Mouse (Mus musculus) inflammation-experienced regulatory T-cells, adult 6 months (primary cell): ENCODE measurements around the gene Folr2. TPM values are rescaled to one million over a fixed set of nuclear protein-coding genes. Genes with fewer than 3 reads are reported as not detected.

Experiments used
- ATAC-seq: one replicate; pipeline ENCODE4 v1.8.0; 2017
- polyA plus RNA-seq, 3 experiments: library from polyadenylated mRNA; unstranded; fragments of 100-300 nt; shearing (Covaris generic); gene quantifications; one replicate each; pipeline ENCODE4 v1.2.1; 2017

The Folr2 gene
- polyA plus RNA-seq, 3 experiments from 2014 or later, result not detected

GRCm38 (mm10) chr7:101866491-101867265 lies 9.7 kb upstream of the Folr2 start:
- ATAC-seq, result no peak

GRCm38 (mm10) chr7:101863415-101863814 lies 6.4 kb upstream of the Folr2 start, which contains the start of gene Anapc15:
TSS of gene Anapc15 (plus strand) at chr7:101863715.
- no peak for ATAC-seq

- no peak for ATAC-seq
Observed at GRCm38 (mm10) chr7:101862291-101862690, 5.3 kb upstream of the Folr2 start.

GRCm38 (mm10) chr7:101860978-101861377 lies 4.0 kb upstream of the Folr2 start:
- ATAC-seq, result no peak

GRCm38 (mm10) chr7:101858362-101858761 lies 1.4 kb upstream of the Folr2 start:
- ATAC-seq, result no peak

- no peak for ATAC-seq
Observed at GRCm38 (mm10) chr7:101853816-101854215, 3.2 kb downstream of the Folr2 start.

GRCm38 (mm10) chr7:101852846-101853245 lies 4.1 kb downstream of the Folr2 start:
- no peak for ATAC-seq

GRCm38 (mm10) chr7:101851689-101852088 lies 5.3 kb downstream of the Folr2 start:
- no peak for ATAC-seq

GRCm38 (mm10) chr7:101847934-101848333 lies 9.1 kb downstream of the Folr2 start:
- no peak for ATAC-seq

GRCm38 (mm10) chr7:101844186-101844585 lies 12.8 kb downstream of the Folr2 start:
- no peak for ATAC-seq

- peak; percentile 37 for ATAC-seq
Observed at GRCm38 (mm10) chr7:101837606-101838471, 19.2 kb downstream of the Folr2 start, which contains the start of gene Inppl1. TSS of gene Inppl1 (minus strand) at chr7:101838229.

- peak; percentile 10 for ATAC-seq
Observed at GRCm38 (mm10) chr7:101837154-101837605, 19.8 kb downstream of the Folr2 start.

- ATAC-seq, result peak; percentile 61
Observed at GRCm38 (mm10) chr7:101836271-101837153, 20.5 kb downstream of the Folr2 start.

GRCm38 (mm10) chr7:101835457-101836109 lies 21.4 kb downstream of the Folr2 start:
- no peak for ATAC-seq

- ATAC-seq, result no peak
Observed at GRCm38 (mm10) chr7:101834903-101835302, 22.1 kb downstream of the Folr2 start.

GRCm38 (mm10) chr7:101833916-101834584 lies 22.9 kb downstream of the Folr2 start:
- no peak for ATAC-seq

- ATAC-seq, result no peak
Observed at GRCm38 (mm10) chr7:101833352-101833751, 23.6 kb downstream of the Folr2 start.

- no peak for ATAC-seq
Observed at GRCm38 (mm10) chr7:101832372-101832771, 24.6 kb downstream of the Folr2 start.

- no peak for ATAC-seq
Observed at GRCm38 (mm10) chr7:101831437-101831836, 25.6 kb downstream of the Folr2 start.

- ATAC-seq, result no peak
Observed at GRCm38 (mm10) chr7:101830373-101830772, 26.6 kb downstream of the Folr2 start.
